Mouse (Mus musculus): ENCODE results near the gene Gm37240. TPM values are rescaled to one million over a fixed set of nuclear protein-coding genes. Genes with fewer than 3 reads are reported as not detected.

The Gm37240 gene
- polyA plus RNA-seq, 1 experiment = 1.0 TPM

GRCm38 (mm10) chr3:85777841-85778240 lies 109.5 kb downstream of the Gm37240 start:
- Histone ChIP-seq H3K4me3 (replicated peaks; ENCODE audit: control insufficient read depth, low read depth, low read length) (no peak overlapping the region), H3K4me1 (ENCODE audit: control insufficient read depth, insufficient read depth, low read length) (no peaks in the 10 kb centered on the region), H3K27ac (ENCODE audit: control insufficient read depth, insufficient read depth, low read depth, low read length, poor library complexity) (no peak overlapping the region)
- TF ChIP-seq CTCF (IDR thresholded peaks at IDR 0.05; ENCODE audit: control insufficient read depth, insufficient read depth, low read length) (no peak), POLR2A (IDR thresholded peaks at IDR 0.05; ENCODE audit: borderline replicate concordance, control insufficient read depth, low read depth, low read length) (no peak)
- WGBS = 78% methylated on average over 2 of the region's 2 CpGs

GRCm38 (mm10) chr3:85777356-85777755 lies 110.0 kb downstream of the Gm37240 start:
- Histone ChIP-seq H3K4me3 (replicated peaks; ENCODE audit: control insufficient read depth, low read depth, low read length) (no peak overlapping the region), H3K4me1 (ENCODE audit: control insufficient read depth, insufficient read depth, low read length) (no peaks in the 10 kb centered on the region), H3K27ac (ENCODE audit: control insufficient read depth, insufficient read depth, low read depth, low read length, poor library complexity) (no peak overlapping the region)
- WGBS = 79% methylated on average over 4 of the region's 4 CpGs
- TF ChIP-seq POLR2A (IDR thresholded peaks at IDR 0.05; ENCODE audit: borderline replicate concordance, control insufficient read depth, low read depth, low read length) (no peak), CTCF (IDR thresholded peaks at IDR 0.05; ENCODE audit: control insufficient read depth, insufficient read depth, low read length) (no peak)

- WGBS = 85% methylated on average over 10 of the region's 10 CpGs
- TF ChIP-seq CTCF (IDR thresholded peaks at IDR 0.05; ENCODE audit: control insufficient read depth, insufficient read depth, low read length) = no peak
- Histone ChIP-seq H3K27ac (ENCODE audit: control insufficient read depth, insufficient read depth, low read depth, low read length, poor library complexity) (no peak overlapping the region), H3K4me3 (replicated peaks; ENCODE audit: control insufficient read depth, low read depth, low read length) (no peak overlapping the region), H3K4me1 (ENCODE audit: control insufficient read depth, insufficient read depth, low read length) (no peaks in the 10 kb centered on the region)
Observed at GRCm38 (mm10) chr3:85776707-85777106, 110.6 kb downstream of the Gm37240 start.

- Histone ChIP-seq H3K27ac (ENCODE audit: control insufficient read depth, insufficient read depth, low read depth, low read length, poor library complexity) (no peak overlapping the region), H3K4me3 (replicated peaks; ENCODE audit: control insufficient read depth, low read depth, low read length) (no peak overlapping the region), H3K4me1 (ENCODE audit: control insufficient read depth, insufficient read depth, low read length) (no peaks in the 10 kb centered on the region)
- WGBS = 83% methylated on average over 6 of the region's 6 CpGs
- TF ChIP-seq CTCF (IDR thresholded peaks at IDR 0.05; ENCODE audit: control insufficient read depth, insufficient read depth, low read length) (no peak), POLR2A (IDR thresholded peaks at IDR 0.05; ENCODE audit: borderline replicate concordance, control insufficient read depth, low read depth, low read length) (no peak)
Observed at GRCm38 (mm10) chr3:85776126-85776525, 111.2 kb downstream of the Gm37240 start.

- no peak overlapping the region for H3K27ac ChIP-seq (ENCODE audit: control insufficient read depth, insufficient read depth, low read depth, low read length, poor library complexity)
- 72% methylated on average over 4 of the region's 4 CpGs for WGBS
- H3K4me3 ChIP-seq (replicated peaks; ENCODE audit: control insufficient read depth, low read depth, low read length) = no peak overlapping the region
- no peaks in the 10 kb centered on the region for H3K4me1 ChIP-seq (ENCODE audit: control insufficient read depth, insufficient read depth, low read length)
- TF ChIP-seq POLR2A (IDR thresholded peaks at IDR 0.05; ENCODE audit: borderline replicate concordance, control insufficient read depth, low read depth, low read length) (no peak), CTCF (IDR thresholded peaks at IDR 0.05; ENCODE audit: control insufficient read depth, insufficient read depth, low read length) (no peak)
Observed at GRCm38 (mm10) chr3:85773886-85774285, 113.4 kb downstream of the Gm37240 start.

GRCm38 (mm10) chr3:85773425-85773824 lies 113.9 kb downstream of the Gm37240 start:
- no peak overlapping the region for H3K27ac ChIP-seq (ENCODE audit: control insufficient read depth, insufficient read depth, low read depth, low read length, poor library complexity)
- no peak for TF ChIP-seq POLR2A (IDR thresholded peaks at IDR 0.05; ENCODE audit: borderline replicate concordance, control insufficient read depth, low read depth, low read length)
- TF ChIP-seq CTCF (IDR thresholded peaks at IDR 0.05; ENCODE audit: control insufficient read depth, insufficient read depth, low read length) = no peak
- no peaks in the 10 kb centered on the region for H3K4me1 ChIP-seq (ENCODE audit: control insufficient read depth, insufficient read depth, low read length)
- 41% methylated on average over 3 of the region's 3 CpGs for WGBS
- no peak overlapping the region for H3K4me3 ChIP-seq (replicated peaks; ENCODE audit: control insufficient read depth, low read depth, low read length)

GRCm38 (mm10) chr3:85764937-85765337 lies 122.4 kb downstream of the Gm37240 start:
- H3K27ac ChIP-seq (ENCODE audit: control insufficient read depth, insufficient read depth, low read depth, low read length, poor library complexity) = no peak overlapping the region
- H3K4me3 ChIP-seq (replicated peaks; ENCODE audit: control insufficient read depth, low read depth, low read length) = no peak overlapping the region
- 84% methylated on average over 7 of the region's 7 CpGs for WGBS
- H3K4me1 ChIP-seq (ENCODE audit: control insufficient read depth, insufficient read depth, low read length) = no peaks in the 10 kb centered on the region
- TF ChIP-seq CTCF (IDR thresholded peaks at IDR 0.05; ENCODE audit: control insufficient read depth, insufficient read depth, low read length) = no peak

- TF ChIP-seq POLR2A (IDR thresholded peaks at IDR 0.05; ENCODE audit: borderline replicate concordance, control insufficient read depth, low read depth, low read length) (no peak), CTCF (IDR thresholded peaks at IDR 0.05; ENCODE audit: control insufficient read depth, insufficient read depth, low read length) (no peak)
Observed at GRCm38 (mm10) chr3:85764008-85764834, 123.1 kb downstream of the Gm37240 start.

GRCm38 (mm10) chr3:85757944-85758343 lies 129.4 kb downstream of the Gm37240 start:
- no peak for TF ChIP-seq POLR2A (IDR thresholded peaks at IDR 0.05; ENCODE audit: borderline replicate concordance, control insufficient read depth, low read depth, low read length)
- no peak for TF ChIP-seq CTCF (IDR thresholded peaks at IDR 0.05; ENCODE audit: control insufficient read depth, insufficient read depth, low read length)
- 32% methylated on average over 2 of the region's 2 CpGs for WGBS
- H3K27ac ChIP-seq (ENCODE audit: control insufficient read depth, insufficient read depth, low read depth, low read length, poor library complexity) = no peak overlapping the region
- no peak overlapping the region for H3K4me3 ChIP-seq (replicated peaks; ENCODE audit: control insufficient read depth, low read depth, low read length)
- H3K4me1 ChIP-seq (ENCODE audit: control insufficient read depth, insufficient read depth, low read length) = no peaks in the 10 kb centered on the region

More at GRCm38 (mm10) chr3:85764008-85764834, 123.1 kb downstream of the Gm37240 start:
- Histone ChIP-seq H3K27ac (ENCODE audit: control insufficient read depth, insufficient read depth, low read depth, low read length, poor library complexity) (no peak overlapping the region), H3K4me3 (replicated peaks; ENCODE audit: control insufficient read depth, low read depth, low read length) (no peak overlapping the region), H3K4me1 (ENCODE audit: control insufficient read depth, insufficient read depth, low read length) (no peaks in the 10 kb centered on the region)
- 84% methylated on average over 18 of the region's 18 CpGs for WGBS
